Comparison of ENCODE assay signal across 10 mouse cellular contexts in genomic region chr4:139054300-139054923, GRCm38 (mm10). TPM values are rescaled to one million over a fixed set of nuclear protein-coding genes. Genes with fewer than 3 reads are reported as not detected.
A peak's percentile ranks its signal among the peaks of the same experiment; 100 is the strongest.
DNase-seq lines count a peak whose midpoint lies in the region; ATAC-seq and TF ChIP-seq lines count a peak whose summit lies in the region.
"Had no signal": no experiment of that assay in that cellular context is flagged by ENCODE, and none has a peak within 500 bp of the region (broad histone marks: within the 10 kb centered on the region; RNA-seq: fewer than 3 reads in every experiment).

No protein-coding gene starts in this region.

- H3K4me3 ChIP-seq in heart, embryonic 16.5 days (ENCODE audit: low read length) = no peak overlapping the region
- no peak overlapping the region for H3K4me3 ChIP-seq in heart, embryonic 10.5 days
- no peak overlapping the region for H3K4me3 ChIP-seq in forebrain, embryonic 12.5 days (replicated peaks)
- H3K4me3 ChIP-seq in layer of hippocampus, adult 2 months = no peak overlapping the region
- H3K4me3 ChIP-seq in olfactory bulb, adult 2 months (ENCODE audit: insufficient read depth, low read depth, low read length) = no peak overlapping the region
- no peak overlapping the region for H3K4me3 ChIP-seq in liver, embryonic 12.5 days

- H3K4me2 ChIP-seq in heart, embryonic 16.5 days (ENCODE audit: low read depth, low read length) = no peak overlapping the region
- peak overlapping the region; percentile 17; the same call in 1 of the 2 replicates for H3K4me2 ChIP-seq in forebrain, embryonic 12.5 days
- H3K4me2 ChIP-seq in liver, embryonic 12.5 days = no peak overlapping the region
- H3K4me2 ChIP-seq: lung, embryonic 14.5 days had no signal

- no peaks in the 10 kb centered on the region for H3K27me3 ChIP-seq in heart, embryonic 16.5 days (ENCODE audit: control insufficient read depth, insufficient read depth, low read length)
- peaks cover 22% of the 10 kb centered on the region; the same call in 1 of the 2 replicates for H3K27me3 ChIP-seq in heart, embryonic 10.5 days (ENCODE audit: insufficient read depth, poor library complexity, severe bottlenecking)
- peaks cover 51% of the 10 kb centered on the region; the same call in 1 of the 2 replicates for H3K27me3 ChIP-seq in forebrain, embryonic 12.5 days
- H3K27me3 ChIP-seq in liver, embryonic 12.5 days (replicated peaks) = 0 out of 2 replicates have a peak, but pooled peaks cover 3% of the 10 kb centered on the region

- peaks cover 11% of the 10 kb centered on the region for H3K4me1 ChIP-seq in heart, embryonic 16.5 days (ENCODE audit: control insufficient read depth, insufficient read depth, low read length)
- peaks cover 7% of the 10 kb centered on the region; the same call in 1 of the 2 replicates for H3K4me1 ChIP-seq in heart, embryonic 10.5 days
- peaks cover 22% of the 10 kb centered on the region for H3K4me1 ChIP-seq in forebrain, embryonic 12.5 days
- H3K4me1 ChIP-seq in olfactory bulb, adult 2 months (ENCODE audit: control insufficient read depth, insufficient read depth, low read length) = peaks cover 14% of the 10 kb centered on the region
- no peaks in the 10 kb centered on the region for H3K4me1 ChIP-seq in liver, embryonic 12.5 days

- TF ChIP-seq CTCF in layer of hippocampus, adult 2 months (conservative IDR thresholded peaks at IDR 0.05) = peak; percentile 80
- peak; percentile 55; the same call in 1 of the 2 replicates for TF ChIP-seq CTCF in olfactory bulb, adult 2 months (IDR thresholded peaks at IDR 0.05; ENCODE audit: insufficient read depth, low read depth, low read length)

- no peaks in the 10 kb centered on the region for H3K36me3 ChIP-seq in heart, embryonic 16.5 days (ENCODE audit: control insufficient read depth, insufficient read depth)
- H3K36me3 ChIP-seq in heart, embryonic 10.5 days = no peaks in the 10 kb centered on the region
- no peaks in the 10 kb centered on the region for H3K36me3 ChIP-seq in forebrain, embryonic 12.5 days (replicated peaks)
- H3K36me3 ChIP-seq in liver, embryonic 12.5 days = no peaks in the 10 kb centered on the region

- H3K9ac ChIP-seq in heart, embryonic 16.5 days (ENCODE audit: low read length) = no peak overlapping the region
- no peak overlapping the region for H3K9ac ChIP-seq in forebrain, embryonic 12.5 days
- H3K9ac ChIP-seq in liver, embryonic 12.5 days = no peak overlapping the region
- H3K9ac ChIP-seq: lung, embryonic 14.5 days had no signal

- no peak for TF ChIP-seq POLR2A in olfactory bulb, adult 2 months (IDR thresholded peaks at IDR 0.05; ENCODE audit: insufficient read depth, low read depth, low read length)

- no peak for DNase-seq in heart, embryonic 10.5 days (ENCODE audit: low spot score)
- peak; percentile 60 to 77 for DNase-seq in layer of hippocampus, adult 2 months (ENCODE audit: low spot score in 2 of 2)
- DNase-seq in ovary, postnatal 14 days (ENCODE audit: low spot score) = no peak
- no peak for DNase-seq in gastrocnemius, adult 18-20 months (ENCODE audit: low spot score)
- DNase-seq: lung, embryonic 14.5 days had no signal

- ATAC-seq in heart, embryonic 16.5 days (replicated peaks; ENCODE audit: extremely low read depth, insufficient read depth, low FRiP score) = peak; percentile 56; the same call in 1 of the 2 replicates
- ATAC-seq in forebrain, embryonic 12.5 days (ENCODE audit: low FRiP score) = peak; percentile 78; the same call in 1 of the 2 replicates
- no peak for ATAC-seq in liver, embryonic 12.5 days
- ATAC-seq: intestine, embryonic 16.5 days had no signal

- 42% methylated on average over 9 of the region's 9 CpGs for WGBS in heart, embryonic 16.5 days
- 45% methylated on average over 9 of the region's 9 CpGs for WGBS in heart, embryonic 10.5 days
- 37% methylated on average over 9 of the region's 9 CpGs for WGBS in forebrain, embryonic 12.5 days
- WGBS in olfactory bulb, adult 2 months = 21% methylated on average over 9 of the region's 9 CpGs
- WGBS in liver, embryonic 12.5 days (ENCODE audit: insufficient replicate concordance) = 45% methylated on average over 9 of the region's 9 CpGs

- H3K9me3 ChIP-seq in heart, embryonic 16.5 days (replicated peaks; ENCODE audit: control insufficient read depth, low read length) = no peaks in the 10 kb centered on the region
- no peaks in the 10 kb centered on the region for H3K9me3 ChIP-seq in heart, embryonic 10.5 days
- no peaks in the 10 kb centered on the region for H3K9me3 ChIP-seq in forebrain, embryonic 12.5 days
- H3K9me3 ChIP-seq in liver, embryonic 12.5 days (replicated peaks) = no peaks in the 10 kb centered on the region

- H3K27ac ChIP-seq in heart, embryonic 16.5 days (ENCODE audit: low read length) = peak overlapping the region; percentile 3; the same call in 1 of the 2 replicates
- H3K27ac ChIP-seq in heart, embryonic 10.5 days = no peak overlapping the region
- H3K27ac ChIP-seq in forebrain, embryonic 12.5 days = peak overlapping the region; percentile 57; the same call in 1 of the 2 replicates
- H3K27ac ChIP-seq in layer of hippocampus, adult 2 months = no peak overlapping the region
- no peak overlapping the region for H3K27ac ChIP-seq in olfactory bulb, adult 2 months (ENCODE audit: insufficient read depth, low read depth, low read length)
- no peak overlapping the region for H3K27ac ChIP-seq in liver, embryonic 12.5 days

RNA-seq across cellular contexts. Expression of gene Htr6, which starts 21.0 kb away (rescaled TPM):
- polyA plus RNA-seq in heart, embryonic 16.5 days (2015; fragmentation: Nextera tagmentation; extraction: Ambion mirVana) = not detected in 2 replicates
- not detected in 2 replicates for polyA plus RNA-seq in heart, embryonic 10.5 days (2016; fragmentation: Nextera tagmentation; extraction: Ambion mirVana)
- polyA plus RNA-seq in forebrain, embryonic 12.5 days (2016; fragmentation: Nextera tagmentation; extraction: Ambion mirVana) = 0.18 TPM in 1 of 2 replicates, not detected in the other
- 1 to 10 TPM; 7.3 to 7.6 TPM for total RNA-seq in layer of hippocampus, adult 2 months (2021)
- not detected in 2 replicates for polyA plus RNA-seq in olfactory bulb, adult 2 months (2012; ENCODE audit: insufficient read depth, insufficient read length, low replicate concordance, missing spikeins)
- polyA plus RNA-seq in liver, embryonic 12.5 days (2016; fragmentation: Nextera tagmentation; extraction: Ambion mirVana) = 0.10 TPM in 1 of 2 replicates, not detected in the other
- not detected for total RNA-seq in gastrocnemius, adult 18-20 months (2021)
- polyA plus RNA-seq: intestine, embryonic 16.5 days; lung, embryonic 14.5 days had no signal

RNA-seq across cellular contexts. Expression of gene Nbl1, which starts 38.4 kb away (rescaled TPM):
- polyA plus RNA-seq in heart, embryonic 16.5 days (2015; fragmentation: Nextera tagmentation; extraction: Ambion mirVana) = 25.8 and 28.9 TPM in 2 replicates
- 6.4 and 7.3 TPM in 2 replicates for polyA plus RNA-seq in heart, embryonic 10.5 days (2016; fragmentation: Nextera tagmentation; extraction: Ambion mirVana)
- polyA plus RNA-seq in forebrain, embryonic 12.5 days (2016; fragmentation: Nextera tagmentation; extraction: Ambion mirVana) = 22.5 and 26.7 TPM in 2 replicates
- 10 to 100 TPM; 84.4 to 89.9 TPM for total RNA-seq in layer of hippocampus, adult 2 months (2021)
- not detected in 2 replicates for polyA plus RNA-seq in olfactory bulb, adult 2 months (2012; ENCODE audit: insufficient read depth, insufficient read length, low replicate concordance, missing spikeins)
- 2.1 and 2.5 TPM in 2 replicates for polyA plus RNA-seq in liver, embryonic 12.5 days (2016; fragmentation: Nextera tagmentation; extraction: Ambion mirVana)
- 10 to 100 TPM; 18.5 to 29.9 TPM for total RNA-seq in gastrocnemius, adult 18-20 months (2021)

Comparison
In these comparisons a context has a peak if more than half of its experiments do, and no peak if none do; other contexts are left out.
1. H3K27ac ChIP-seq: peak in heart, embryonic 16.5 days (single experiment) and forebrain, embryonic 12.5 days (single experiment); none in heart, embryonic 10.5 days (single experiment), layer of hippocampus, adult 2 months (single experiment), olfactory bulb, adult 2 months (single experiment) and liver, embryonic 12.5 days (single experiment).
2. DNase-seq: peak in layer of hippocampus, adult 2 months (2 of 2); none in heart, embryonic 10.5 days (single experiment), ovary, postnatal 14 days (single experiment) and gastrocnemius, adult 18-20 months (single experiment).